In the genomic region with DNA sequence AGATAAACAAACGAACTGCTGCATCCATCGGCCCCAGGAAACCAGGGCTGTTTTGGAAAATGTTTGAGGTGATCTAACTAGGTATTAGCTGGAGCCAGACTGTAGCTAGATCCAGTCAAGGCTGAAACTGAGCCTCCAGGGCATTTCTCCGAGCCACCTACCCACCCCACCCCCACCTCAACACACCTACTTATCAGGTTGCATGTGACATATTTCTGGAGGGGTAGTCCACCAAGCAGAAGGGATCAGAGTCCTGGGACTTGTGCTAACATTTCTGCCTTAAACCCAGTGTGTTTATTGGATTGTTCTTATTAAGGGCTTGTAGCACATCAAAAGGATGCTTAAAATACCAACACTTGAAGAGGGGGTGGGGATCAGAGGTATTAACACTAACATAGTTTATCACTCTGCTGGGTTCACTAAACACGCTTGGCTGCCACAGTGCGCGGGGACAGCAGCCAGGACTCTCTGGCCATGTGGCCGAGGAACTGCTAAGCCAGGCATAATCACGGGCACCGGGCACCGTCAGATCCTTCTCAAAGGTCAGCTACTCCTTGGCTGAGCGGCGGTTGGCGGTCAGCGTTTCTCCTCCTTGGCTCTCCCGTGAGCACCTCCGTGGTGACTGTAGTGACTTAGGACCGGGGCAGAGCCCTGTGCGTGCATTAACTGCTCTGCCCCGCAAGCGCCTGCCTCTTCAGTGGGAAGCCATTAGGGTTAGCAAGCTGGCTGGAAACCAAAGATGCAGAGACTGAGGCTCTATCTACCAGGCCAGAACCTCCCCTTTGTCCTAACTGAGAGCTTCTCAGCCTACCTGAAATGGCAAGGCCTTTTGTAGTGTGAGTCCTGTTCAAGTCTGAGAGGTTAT, we compare ENCODE assay signal across 7 mouse cellular contexts.
DNase-seq lines count a peak whose midpoint lies in the region; ATAC-seq and TF ChIP-seq lines count a peak whose summit lies in the region.

No protein-coding gene starts in this region.

- H3K4me1 ChIP-seq in heart, postnatal 0 days (ENCODE audit: control insufficient read depth, insufficient read depth): peaks cover 19% of the 10 kb centered on the region
- peaks cover 27% of the 10 kb centered on the region for H3K4me1 ChIP-seq in stomach, embryonic 16.5 days (ENCODE audit: control insufficient read depth, insufficient read depth, low read length)

- H3K27ac ChIP-seq in heart, postnatal 0 days (ENCODE audit: low read depth): peak overlapping the region; percentile 87
- H3K27ac ChIP-seq in stomach, embryonic 16.5 days (ENCODE audit: low read length): peak overlapping the region; percentile 77

- whole genome bisulfite sequencing in heart, postnatal 0 days: 27% methylated on average over 20 of the region's 20 CpGs
- 35% methylated on average over 20 of the region's 20 CpGs for WGBS in stomach, embryonic 16.5 days

- no peaks in the 10 kb centered on the region for H3K9me3 ChIP-seq in heart, postnatal 0 days (replicated peaks; ENCODE audit: control insufficient read depth, low read length)
- no peaks in the 10 kb centered on the region for H3K9me3 ChIP-seq in stomach, embryonic 16.5 days (replicated peaks; ENCODE audit: control insufficient read depth, low read length)

- ATAC-seq in heart, postnatal 0 days (ENCODE audit: insufficient read depth, low read depth): peak; percentile 80
- ATAC-seq in stomach, embryonic 16.5 days (ENCODE audit: insufficient read depth, low FRiP score): peak; percentile 27; the same call in 1 of the 2 replicates

- peak; percentile 61; the same call in 1 of the 2 replicates for TF ChIP-seq EP300 in heart, postnatal 0 days (IDR thresholded peaks at IDR 0.05; ENCODE audit: low read depth)

- peak overlapping the region; percentile 28; the same call in 1 of the 2 replicates for H3K9ac ChIP-seq in heart, postnatal 0 days (replicated peaks; ENCODE audit: low read depth, low read length)
- H3K9ac ChIP-seq in stomach, embryonic 16.5 days (ENCODE audit: low read length): peak overlapping the region; percentile 35; the same call in 1 of the 2 replicates

- no peak overlapping the region for H3K4me3 ChIP-seq in heart, postnatal 0 days (ENCODE audit: low read depth, low read length)
- H3K4me3 ChIP-seq in stomach, embryonic 16.5 days (replicated peaks; ENCODE audit: low read length): no peak overlapping the region

- H3K4me2 ChIP-seq in heart, postnatal 0 days (ENCODE audit: low read depth, low read length): peak overlapping the region; percentile 27
- 0 out of 2 replicates have a peak overlapping the region, but pooled peaks have one; percentile 15 for H3K4me2 ChIP-seq in stomach, embryonic 16.5 days (ENCODE audit: low read depth, low read length)

- peak; percentile 88 for DNase-seq in brain, adult 2 months (ENCODE audit: low read depth, low spot score)
- DNase-seq in embryo, embryonic 9.5 days (ENCODE audit: extremely low spot score): peak; percentile 48
- DNase-seq in heart, postnatal 0 days (ENCODE audit: low spot score): peak; percentile 68
- peak; percentile 72 for DNase-seq in kidney, postnatal 10 days
- DNase-seq in spleen, adult 18-20 months: no peak
- DNase-seq in thymus, postnatal 0 days (ENCODE audit: low spot score): no peak

- H3K27me3 ChIP-seq in heart, postnatal 0 days (ENCODE audit: control insufficient read depth, insufficient read depth, low read length): no peaks in the 10 kb centered on the region
- no peaks in the 10 kb centered on the region for H3K27me3 ChIP-seq in stomach, embryonic 16.5 days (ENCODE audit: control insufficient read depth, insufficient read depth, low read length)

- no peak for TF ChIP-seq CTCF in heart, postnatal 0 days (IDR thresholded peaks at IDR 0.05; ENCODE audit: low read depth)

- H3K36me3 ChIP-seq in heart, postnatal 0 days (replicated peaks; ENCODE audit: control insufficient read depth, insufficient read depth, low read length): no peaks in the 10 kb centered on the region
- no peaks in the 10 kb centered on the region for H3K36me3 ChIP-seq in stomach, embryonic 16.5 days (ENCODE audit: control insufficient read depth, insufficient read depth, low read length)

Comparison
In these comparisons a context has a peak if more than half of its experiments do, and no peak if none do; other contexts are left out.
1. DNase-seq: peak in brain, adult 2 months (single experiment), embryo, embryonic 9.5 days (single experiment), heart, postnatal 0 days (single experiment) and kidney, postnatal 10 days (single experiment); none in spleen, adult 18-20 months (0 of 2) and thymus, postnatal 0 days (single experiment).